Mouse (Mus musculus) kidney, postnatal 0 days (tissue): ENCODE data around the gene Hlf. TPM values are rescaled to one million over a fixed set of nuclear protein-coding genes. Genes with fewer than 3 reads are reported as not detected.

ENCODE experiments used
- ATAC-seq: fragments of 200-750 bp; cut with Nextera tagmentation; replicated peaks from 2 replicates; pipeline ENCODE4 v1.8.0; 2017; ENCODE audit warnings: low read depth, moderate number of reproducible peaks, moderate TSS enrichment, moderate library complexity; ENCODE audit not compliant: low FRiP score
- DNase-seq: peaks from one replicate; pipeline ENCODE4 v3.0.0-alpha.2; 2016; ENCODE audit warnings: low spot score
- H3K27ac ChIP-seq: fragments of 300-500 bp; sonication (generic); 2 replicates; pipeline ENCODE4 v1.5.1; 2014; ENCODE audit warnings: mild to moderate bottlenecking
- H3K27me3 ChIP-seq: fragments of 300-500 bp; sonication (generic); 2 replicates; pipeline ENCODE4 v1.6.1; 2014; ENCODE audit warnings: low read length, mixed read lengths; ENCODE audit not compliant: insufficient read depth
- H3K36me3 ChIP-seq: fragments of 300-500 bp; sonication (generic); 2 replicates; pipeline ENCODE4 v1.6.1; 2014; ENCODE audit warnings: low read length, mixed read lengths; ENCODE audit not compliant: insufficient read depth
- H3K4me1 ChIP-seq: fragments of 300-500 bp; sonication (generic); replicated peaks from 2 replicates; pipeline ENCODE4 v1.6.1; 2014; ENCODE audit warnings: antibody characterized with exemption, low read length, mixed read lengths; ENCODE audit not compliant: insufficient read depth
- H3K4me2 ChIP-seq: fragments of 300-500 bp; sonication (generic); 2 replicates; pipeline ENCODE4 v1.6.1; 2014; ENCODE audit warnings: mild to moderate bottlenecking, low read length, moderate library complexity, mixed read lengths
- H3K4me3 ChIP-seq: fragments of 300-500 bp; sonication (generic); replicated peaks from 2 replicates; pipeline ENCODE4 v1.5.1; 2014; ENCODE audit warnings: low read depth, low read length
- H3K9ac ChIP-seq: fragments of 300-500 bp; sonication (generic); 2 replicates; pipeline ENCODE4 v1.6.1; 2014; ENCODE audit warnings: low read depth, low read length
- H3K9me3 ChIP-seq: fragments of 300-500 bp; sonication (generic); replicated peaks from 2 replicates; pipeline ENCODE4 v1.6.1; 2016; ENCODE audit warnings: low read length, inconsistent platforms, mixed read lengths
- CTCF ChIP-seq: IDR thresholded peaks from 2 replicates; pipeline ENCODE4 v1.5.1; 2016; ENCODE audit warnings: antibody characterized with exemption, low read depth, mild to moderate bottlenecking, moderate library complexity
- WGBS: fragments of 180-500 bp; shearing (Covaris S2); extraction: QIAGEN DNeasy Blood & Tissue Kit; methylation state at CpG from one replicate; pipeline ENCODE4 v1.1.7; 2014; 5-methylcytosine and 5-hydroxymethylcytosine counted together
- polyA plus RNA-seq: library from polyadenylated mRNA; unstranded; fragments of >200 nt; fragmentation: Nextera tagmentation; extraction: Ambion mirVana; gene quantifications from 2 replicates; pipeline ENCODE4 v1.2.1, GENCODE M21; 2015

Gene Hlf
- 2.4 and 2.6 TPM in 2 replicates for polyA plus RNA-seq

GRCm38 (mm10) chr11:90390817-90391173, at the start of gene Hlf:
Hlf (minus strand) TSS chr11:90390895.
- H3K4me3 ChIP-seq = peak within 1 kb of the TSS; percentile 45
- TF ChIP-seq CTCF = 0 out of 2 replicates have a peak, but pooled peaks have one; percentile 3
- H3K27me3 ChIP-seq = peaks cover 4% of the 10 kb centered on the region; the same call in 1 of the 2 replicates
- peak; percentile 94 for ATAC-seq
- H3K9me3 ChIP-seq = no peaks in the 10 kb centered on the region
- H3K4me2 ChIP-seq = peak within 1 kb of the TSS; percentile 93
- H3K27ac ChIP-seq = no peak within 1 kb of the TSS
- H3K4me1 ChIP-seq = peaks cover 19% of the 10 kb centered on the region; the same call in 1 of the 2 replicates
- H3K36me3 ChIP-seq = no peaks in the 10 kb centered on the region
- peak within 1 kb of the TSS; percentile 54 for H3K9ac ChIP-seq
- WGBS = 0% methylated on average over 33 of the region's 40 CpGs
- peak; percentile 86 for DNase-seq

GRCm38 (mm10) chr11:90438768-90439167, 48.1 kb upstream of the Hlf start:
- no peak for ATAC-seq
- no peak overlapping the region for H3K27ac ChIP-seq

GRCm38 (mm10) chr11:90425207-90425525, 34.5 kb upstream of the Hlf start:
- Histone ChIP-seq H3K27me3 (no peaks in the 10 kb centered on the region), H3K4me2 (no peak overlapping the region), H3K9me3 (no peaks in the 10 kb centered on the region), H3K36me3 (no peaks in the 10 kb centered on the region), H3K4me1 (no peaks in the 10 kb centered on the region), H3K4me3 (no peak overlapping the region), H3K9ac (no peak overlapping the region), H3K27ac (no peak overlapping the region)
- ATAC-seq = no peak
- 94% methylated on average over 4 of the region's 4 CpGs for WGBS
- no peak for DNase-seq
- TF ChIP-seq CTCF = no peak

More at GRCm38 (mm10) chr11:90438768-90439167, 48.1 kb upstream of the Hlf start:
- 71% methylated on average over 5 of the region's 5 CpGs for WGBS
- Histone ChIP-seq H3K9me3 (no peaks in the 10 kb centered on the region), H3K36me3 (no peaks in the 10 kb centered on the region), H3K4me3 (no peak overlapping the region), H3K4me2 (no peak overlapping the region), H3K27me3 (no peaks in the 10 kb centered on the region), H3K4me1 (no peaks in the 10 kb centered on the region), H3K9ac (no peak overlapping the region)
- DNase-seq = no peak
- TF ChIP-seq CTCF = no peak

GRCm38 (mm10) chr11:90424334-90425206, 33.9 kb upstream of the Hlf start:
- no peak for ATAC-seq
- H3K27me3 ChIP-seq = 0 out of 2 replicates have a peak, but pooled peaks cover under 1% of the 10 kb centered on the region
- no peaks in the 10 kb centered on the region for H3K9me3 ChIP-seq
- 83% methylated on average over 11 of the region's 11 CpGs for WGBS
- no peaks in the 10 kb centered on the region for H3K36me3 ChIP-seq
- TF ChIP-seq CTCF = no peak
- no peak overlapping the region for H3K4me3 ChIP-seq
- no peak overlapping the region for H3K4me2 ChIP-seq
- no peak for DNase-seq
- no peak overlapping the region for H3K9ac ChIP-seq
- H3K27ac ChIP-seq = no peak overlapping the region
- H3K4me1 ChIP-seq = no peaks in the 10 kb centered on the region

GRCm38 (mm10) chr11:90423896-90424295, 33.2 kb upstream of the Hlf start:
- 73% methylated on average over 3 of the region's 3 CpGs for WGBS
- Histone ChIP-seq H3K9me3 (no peaks in the 10 kb centered on the region), H3K4me2 (no peak overlapping the region), H3K36me3 (no peaks in the 10 kb centered on the region), H3K4me3 (no peak overlapping the region), H3K27me3 (0 out of 2 replicates have a peak, but pooled peaks cover 3% of the 10 kb centered on the region), H3K9ac (no peak overlapping the region), H3K4me1 (no peaks in the 10 kb centered on the region), H3K27ac (no peak overlapping the region)
- no peak for ATAC-seq
- DNase-seq = no peak
- TF ChIP-seq CTCF = no peak

- 88% methylated on average over 11 of the region's 11 CpGs for WGBS
- no peak overlapping the region for H3K4me3 ChIP-seq
- no peak for ATAC-seq
- H3K9me3 ChIP-seq = no peaks in the 10 kb centered on the region
- H3K4me1 ChIP-seq = no peaks in the 10 kb centered on the region
- H3K36me3 ChIP-seq = no peaks in the 10 kb centered on the region
- no peak overlapping the region for H3K9ac ChIP-seq
- no peak for DNase-seq
- no peak for TF ChIP-seq CTCF
- no peak overlapping the region for H3K27ac ChIP-seq
- H3K27me3 ChIP-seq = 0 out of 2 replicates have a peak, but pooled peaks cover 3% of the 10 kb centered on the region
- H3K4me2 ChIP-seq = no peak overlapping the region
Observed at GRCm38 (mm10) chr11:90419706-90420105, 29.0 kb upstream of the Hlf start.
